ENCODE assay signal across 7 mouse cellular contexts in genomic region chr1:89069479-89070102, GRCm38 (mm10). TPM values are rescaled to one million over a fixed set of nuclear protein-coding genes. Genes with fewer than 3 reads are reported as not detected.
A peak's percentile ranks its signal among the peaks of the same experiment; 100 is the strongest.
DNase-seq lines count a peak whose midpoint lies in the region; ATAC-seq and TF ChIP-seq lines count a peak whose summit lies in the region.

No protein-coding gene starts in this region.

- peak; percentile 42 for DNase-seq in urinary bladder, postnatal 25 days (ENCODE audit: low spot score)
- no peak for DNase-seq in urinary bladder, postnatal 10 days (ENCODE audit: low spot score)
- DNase-seq in c-Kit-positive CD71-positive TER-119-negative erythroid progenitor cells, embryonic 14.5 days (ENCODE audit: low read depth), result peak; percentile 2
- peak; percentile 97 for DNase-seq in heart, adult 11 months
- DNase-seq in lung, postnatal 25 days (ENCODE audit: low spot score), result peak; percentile 52

- TF ChIP-seq POLR2A in small intestine, adult 2 months (IDR thresholded peaks at IDR 0.05; ENCODE audit: low read depth, low read length), result peak; percentile 87

- WGBS in intestine, postnatal 0 days, result under 1% methylated on average over 25 of the region's 25 CpGs
- WGBS in small intestine, adult 2 months, result under 1% methylated on average over 25 of the region's 25 CpGs

- no peaks in the 10 kb centered on the region for H3K9me3 ChIP-seq in intestine, postnatal 0 days (ENCODE audit: control insufficient read depth)

- H3K27ac ChIP-seq in intestine, postnatal 0 days (ENCODE audit: low read depth, low read length), result peak overlapping the region; percentile 81
- H3K27ac ChIP-seq in small intestine, adult 2 months (ENCODE audit: insufficient read depth, low read depth, low read length), result peak overlapping the region; percentile 57

- TF ChIP-seq CTCF in intestine, postnatal 0 days (IDR thresholded peaks at IDR 0.05; ENCODE audit: low read depth), result peak; percentile 4
- 0 out of 2 replicates have a peak, but pooled peaks have one; percentile 24 for TF ChIP-seq CTCF in small intestine, adult 2 months (IDR thresholded peaks at IDR 0.05; ENCODE audit: extremely low read depth, insufficient read length, insufficient replicate concordance, low read depth, low read length)

- peak overlapping the region; percentile 89 for H3K4me3 ChIP-seq in intestine, postnatal 0 days (ENCODE audit: low read depth, low read length)
- H3K4me3 ChIP-seq in small intestine, adult 2 months (ENCODE audit: low read depth, low read length), result peak overlapping the region; percentile 96

- peak overlapping the region; percentile 95 for H3K4me2 ChIP-seq in intestine, postnatal 0 days (replicated peaks; ENCODE audit: low read depth)

- peak overlapping the region; percentile 23 for H3K9ac ChIP-seq in intestine, postnatal 0 days (ENCODE audit: low read depth, low read length)

- no peaks in the 10 kb centered on the region for H3K27me3 ChIP-seq in intestine, postnatal 0 days (replicated peaks; ENCODE audit: control insufficient read depth, insufficient read depth, low read length)
- H3K27me3 ChIP-seq in small intestine, adult 2 months (ENCODE audit: control insufficient read depth, insufficient read depth, low read length), result no peaks in the 10 kb centered on the region

- H3K4me1 ChIP-seq in intestine, postnatal 0 days (replicated peaks; ENCODE audit: control insufficient read depth, insufficient read depth, low read length), result no peaks in the 10 kb centered on the region
- peaks cover 6% of the 10 kb centered on the region for H3K4me1 ChIP-seq in small intestine, adult 2 months (ENCODE audit: control insufficient read depth, insufficient read depth, insufficient read length, low read length)

- H3K36me3 ChIP-seq in intestine, postnatal 0 days (ENCODE audit: control insufficient read depth, insufficient read depth), result no peaks in the 10 kb centered on the region
- no peaks in the 10 kb centered on the region for H3K36me3 ChIP-seq in small intestine, adult 2 months (ENCODE audit: control insufficient read depth, insufficient read depth, low read length)

- ATAC-seq in intestine, postnatal 0 days, result peak; percentile 64

RNA-seq across cellular contexts. Expression of gene Sh3bp4, which starts 0.6 kb away (rescaled TPM):
- 6.1 and 6.2 TPM in 2 replicates for polyA plus RNA-seq in intestine, postnatal 0 days (2015; fragmentation: Nextera tagmentation; extraction: Ambion mirVana)
- 4.2 and 5.5 TPM in 2 replicates for polyA plus RNA-seq in small intestine, adult 2 months (2012; rRNA removed)
